Mouse (Mus musculus) megakaryocyte, embryonic 14.5 days (primary cell): Measurements from ENCODE around the gene Cd164.

Experiments
- FLI1 ChIP-seq: IDR thresholded peaks from 2 replicates; pipeline ENCODE4 v1.6.1; 2012; ENCODE audit warnings: low read length, inconsistent platforms, mixed read lengths
- GATA1 ChIP-seq: IDR thresholded peaks from 3 replicates; pipeline ENCODE4 v1.6.1; 2012; ENCODE audit warnings: mixed read lengths, low read length, inconsistent platforms, borderline replicate concordance

GRCm38 (mm10) chr10:41542057-41542456, 22.8 kb downstream of the Cd164 start:
- no peak for TF ChIP-seq GATA1
- TF ChIP-seq FLI1: no peak
